Mouse (Mus musculus) gastrocnemius, postnatal 25 days (tissue): Measurements from ENCODE around the gene Nsun7. TPM values are rescaled to one million over a fixed set of nuclear protein-coding genes. Genes with fewer than 3 reads are reported as not detected.
A peak's percentile ranks its signal among the peaks of the same experiment; 100 is the strongest.
"Not testable (repeated sequence)": the region's sequence is repeated elsewhere in the genome, so short reads cannot be mapped to it uniquely, and the experiment has no call there.

Experiments
- DNase-seq: peaks from one replicate; pipeline ENCODE4 v3.0.0; 2022
- long read RNA-seq, 2 experiments: library from polyadenylated mRNA; stranded (forward); transcript quantifications; one replicate each; pipeline ENCODE4 v2.0.0; 2021
- total RNA-seq, 2 experiments: library from RNA; stranded (reverse); gene quantifications; 1 replicate in 1 of 2; 2 replicates in 1 of 2; pipeline ENCODE4 v1.2.3; 2021

Gene Nsun7
- total RNA-seq: not detected
- long read RNA-seq, experiment 1: 0 reads
- long read RNA-seq, experiment 2: 0 reads

- peak; percentile 45 for DNase-seq
Measured at GRCm38 (mm10) chr5:66259756-66260448, at the start of gene Nsun7. Nsun7 (plus strand) TSS chr5:66259897.

- no peak for DNase-seq
Measured at GRCm38 (mm10) chr5:66214395-66214935, 45.2 kb upstream of the Nsun7 start.

GRCm38 (mm10) chr5:66215569-66216277 lies 44.0 kb upstream of the Nsun7 start:
- no peak for DNase-seq

GRCm38 (mm10) chr5:66219692-66220091 lies 40.0 kb upstream of the Nsun7 start:
- no peak for DNase-seq

- no peak for DNase-seq
Measured at GRCm38 (mm10) chr5:66220620-66221019, 39.1 kb upstream of the Nsun7 start.

- DNase-seq: no peak
Measured at GRCm38 (mm10) chr5:66222916-66223315, 36.8 kb upstream of the Nsun7 start.

- DNase-seq: no peak
Measured at GRCm38 (mm10) chr5:66226526-66226925, 33.2 kb upstream of the Nsun7 start.

- no peak for DNase-seq
Measured at GRCm38 (mm10) chr5:66231660-66232269, 27.9 kb upstream of the Nsun7 start.

- DNase-seq: no peak
Measured at GRCm38 (mm10) chr5:66232456-66232855, 27.2 kb upstream of the Nsun7 start.

GRCm38 (mm10) chr5:66241894-66242293 lies 17.8 kb upstream of the Nsun7 start:
- no peak for DNase-seq

- DNase-seq: no peak
Measured at GRCm38 (mm10) chr5:66243467-66243866, 16.2 kb upstream of the Nsun7 start.

GRCm38 (mm10) chr5:66244043-66244660 lies 15.5 kb upstream of the Nsun7 start:
- no peak for DNase-seq

GRCm38 (mm10) chr5:66245958-66246497 lies 13.7 kb upstream of the Nsun7 start:
- DNase-seq: no peak

- no peak for DNase-seq
Measured at GRCm38 (mm10) chr5:66253219-66253618, 6.5 kb upstream of the Nsun7 start.

- no peak for DNase-seq
Measured at GRCm38 (mm10) chr5:66255044-66255443, 4.7 kb upstream of the Nsun7 start.

- DNase-seq: no peak
Measured at GRCm38 (mm10) chr5:66259000-66259399, 697 bp upstream of the Nsun7 start.

GRCm38 (mm10) chr5:66259431-66259755 lies 304 bp upstream of the Nsun7 start:
- not testable (repeated sequence) for DNase-seq

GRCm38 (mm10) chr5:66262475-66262874 lies 2.8 kb downstream of the Nsun7 start:
- no peak for DNase-seq

- DNase-seq: no peak
Measured at GRCm38 (mm10) chr5:66263398-66263797, 3.7 kb downstream of the Nsun7 start.

- no peak for DNase-seq
Measured at GRCm38 (mm10) chr5:66269616-66270015, 9.9 kb downstream of the Nsun7 start.

GRCm38 (mm10) chr5:66271141-66271540 lies 11.4 kb downstream of the Nsun7 start:
- no peak for DNase-seq

GRCm38 (mm10) chr5:66274417-66274816 lies 14.7 kb downstream of the Nsun7 start:
- DNase-seq: no peak
